Mouse (Mus musculus): ENCODE measurements around the gene Slc30a4.

The Slc30a4 gene

GRCm38 (mm10) chr2:122702181-122703036, at the start of gene Slc30a4:
Gene Slc30a4 (minus strand): TSS chr2:122702663.
- peak; percentile 80 for DNase-seq (ENCODE audit: low read depth, low spot score)

GRCm38 (mm10) chr2:122746461-122746860, 44.0 kb upstream of the Slc30a4 start:
- DNase-seq (ENCODE audit: low read depth, low spot score): no peak

GRCm38 (mm10) chr2:122739023-122739422, 36.6 kb upstream of the Slc30a4 start:
- peak; percentile 11 for DNase-seq (ENCODE audit: low read depth, low spot score)

GRCm38 (mm10) chr2:122737894-122738830, 35.7 kb upstream of the Slc30a4 start, which contains the start of gene Bloc1s6:
Gene Bloc1s6 (plus strand): TSS chr2:122738503.
- DNase-seq (ENCODE audit: low read depth, low spot score): peak; percentile 96

GRCm38 (mm10) chr2:122731456-122731855, 29.0 kb upstream of the Slc30a4 start:
- no peak for DNase-seq (ENCODE audit: low read depth, low spot score)

GRCm38 (mm10) chr2:122725604-122726003, 23.1 kb upstream of the Slc30a4 start:
- peak; percentile 75 for DNase-seq (ENCODE audit: low read depth, low spot score)

- no peak for DNase-seq (ENCODE audit: low read depth, low spot score)
Observed at GRCm38 (mm10) chr2:122720564-122720963, 18.1 kb upstream of the Slc30a4 start.

- no peak for DNase-seq (ENCODE audit: low read depth, low spot score)
Observed at GRCm38 (mm10) chr2:122719232-122719631, 16.8 kb upstream of the Slc30a4 start.

GRCm38 (mm10) chr2:122716301-122716842, 13.9 kb upstream of the Slc30a4 start:
- DNase-seq (ENCODE audit: low read depth, low spot score): no peak

GRCm38 (mm10) chr2:122715148-122715692, 12.8 kb upstream of the Slc30a4 start:
- no peak for DNase-seq (ENCODE audit: low read depth, low spot score)

GRCm38 (mm10) chr2:122712848-122713247, 10.4 kb upstream of the Slc30a4 start:
- DNase-seq (ENCODE audit: low read depth, low spot score): no peak

- peak; percentile 9 for DNase-seq (ENCODE audit: low read depth, low spot score)
Observed at GRCm38 (mm10) chr2:122711911-122712310, 9.4 kb upstream of the Slc30a4 start.

- no peak for DNase-seq (ENCODE audit: low read depth, low spot score)
Observed at GRCm38 (mm10) chr2:122709156-122709555, 6.7 kb upstream of the Slc30a4 start.

GRCm38 (mm10) chr2:122708080-122708479, 5.6 kb upstream of the Slc30a4 start:
- DNase-seq (ENCODE audit: low read depth, low spot score): no peak

GRCm38 (mm10) chr2:122704572-122704971, 2.1 kb upstream of the Slc30a4 start:
- no peak for DNase-seq (ENCODE audit: low read depth, low spot score)

- DNase-seq (ENCODE audit: low read depth, low spot score): peak; percentile 39
Observed at GRCm38 (mm10) chr2:122701871-122702180, 637 bp downstream of the Slc30a4 start.

GRCm38 (mm10) chr2:122701012-122701411, 1.5 kb downstream of the Slc30a4 start:
- no peak for DNase-seq (ENCODE audit: low read depth, low spot score)

GRCm38 (mm10) chr2:122697526-122697925, 4.9 kb downstream of the Slc30a4 start:
- no peak for DNase-seq (ENCODE audit: low read depth, low spot score)

GRCm38 (mm10) chr2:122686665-122687064, 15.8 kb downstream of the Slc30a4 start:
- DNase-seq (ENCODE audit: low read depth, low spot score): no peak

GRCm38 (mm10) chr2:122683641-122684040, 18.8 kb downstream of the Slc30a4 start:
- DNase-seq (ENCODE audit: low read depth, low spot score): no peak

GRCm38 (mm10) chr2:122682520-122682919, 19.9 kb downstream of the Slc30a4 start:
- DNase-seq (ENCODE audit: low read depth, low spot score): no peak
